Mouse (Mus musculus): ENCODE results near the gene Tnks1bp1. TPM values are rescaled to one million over a fixed set of nuclear protein-coding genes. Genes with fewer than 3 reads are reported as not detected.

Tnks1bp1 gene
- total and polyA plus RNA-seq, 3 experiments, result 1.5 to 7.5 (median 3.9) TPM

- no peaks in the 10 kb centered on the region for H3K79me2 ChIP-seq (replicated peaks; ENCODE audit: control insufficient read depth, extremely low read depth, insufficient read depth, poor library complexity, severe bottlenecking)
- TF ChIP-seq MAZ (IDR thresholded peaks at IDR 0.05; ENCODE audit: low read depth, low read length) (no peak), MAX (IDR thresholded peaks at IDR 0.05; ENCODE audit: low read length) (no peak), PAX5 (IDR thresholded peaks at IDR 0.05; ENCODE audit: low read length) (no peak), RAD21 (IDR thresholded peaks at IDR 0.05; ENCODE audit: low read depth, low read length) (no peak), USF1 (IDR thresholded peaks at IDR 0.05; ENCODE audit: low read depth, low read length) (no peak), HCFC1 (IDR thresholded peaks at IDR 0.05; ENCODE audit: low read depth, low read length) (no peak), SMC3 (IDR thresholded peaks at IDR 0.05; ENCODE audit: low read depth, low read length) (no peak), POLR2AphosphoS2 (IDR thresholded peaks at IDR 0.05; ENCODE audit: low read depth, low read length) (no peak), SIN3A (IDR thresholded peaks at IDR 0.05; ENCODE audit: low read length) (no peak), UBTF (IDR thresholded peaks at IDR 0.05; ENCODE audit: low read depth, low read length) (no peak), RCOR1 (conservative IDR thresholded peaks at IDR 0.05; ENCODE audit: low read depth, low read length) (no peak), ZKSCAN1 (IDR thresholded peaks at IDR 0.05; ENCODE audit: borderline replicate concordance, low read depth, low read length) (no peak)
- dilution Hi-C loops (cut with MboI; ENCODE audit: extremely low pct_ligation_motif_present, extremely low pct_unique_long_range_greater_than_20kb, low sequenced_read_pairs), result no loop called here
These were observed 59.1 kb downstream of the Tnks1bp1 start for GRCm38 (mm10) chr2:85106941-85107340.

GRCm38 (mm10) chr2:85110288-85110875 lies 62.6 kb downstream of the Tnks1bp1 start:
- Histone ChIP-seq H3K79me2 (replicated peaks; ENCODE audit: control insufficient read depth, extremely low read depth, insufficient read depth, poor library complexity, severe bottlenecking) (no peaks in the 10 kb centered on the region), H3K27ac (ENCODE audit: insufficient read depth, low read depth) (no peak overlapping the region), H3K27me3 (replicated peaks) (no peaks in the 10 kb centered on the region), H3K4me2 (ENCODE audit: insufficient read depth, low read depth, poor library complexity, severe bottlenecking) (no peak overlapping the region), H3K4me1 (ENCODE audit: control insufficient read depth in 1 of 2, insufficient read depth in 2 of 2) (peaks cover 2 to 17% of the 10 kb centered on the region in 2 experiments; a peak in 2 of 4 replicates), H3K9ac (ENCODE audit: insufficient read depth, low read depth) (no peak overlapping the region), H3K36me3 (replicated peaks in 1 of 2; ENCODE audit: control insufficient read depth in 1 of 2, insufficient read depth in 1 of 2, low read length in 1 of 2) (no peaks in the 10 kb centered on the region), H3K4me3 (replicated peaks in 1 of 3; ENCODE audit: low read depth in 2 of 3, low read length in 2 of 3, poor library complexity in 1 of 3) (no peak overlapping the region), H3K9me3 (replicated peaks; ENCODE audit: low read length) (no peaks in the 10 kb centered on the region)
- no peak for DNase-seq (ENCODE audit: extremely low read depth)
- no peak for TF ChIP-seq EP300 (IDR thresholded peaks at IDR 0.05; ENCODE audit: low read length)
- no peak for TF ChIP-seq RCOR1 (conservative IDR thresholded peaks at IDR 0.05; ENCODE audit: low read depth, low read length)
- TF ChIP-seq MAZ (IDR thresholded peaks at IDR 0.05; ENCODE audit: low read depth, low read length), result no peak
- TF ChIP-seq E2F4 (IDR thresholded peaks at IDR 0.05; ENCODE audit: insufficient replicate concordance, low read depth, low read length), result no peak
- no peak for TF ChIP-seq ZMIZ1 (IDR thresholded peaks at IDR 0.05; ENCODE audit: low read depth, low read length)
- in situ Hi-C loops (cut with MboI; ENCODE audit: low pct_ligation_motif_present, low pct_unique_long_range_greater_than_20kb, low sequenced_read_pairs) (no loop called here), dilution Hi-C loops (cut with MboI; ENCODE audit: extremely low pct_ligation_motif_present, extremely low pct_unique_long_range_greater_than_20kb, low sequenced_read_pairs) (no loop called here)

More at GRCm38 (mm10) chr2:85106941-85107340, 59.1 kb downstream of the Tnks1bp1 start:
- Histone ChIP-seq H3K4me3 (replicated peaks in 1 of 3; ENCODE audit: low read depth in 2 of 3, low read length in 2 of 3, poor library complexity in 1 of 3) (no peak overlapping the region), H3K27ac (ENCODE audit: insufficient read depth, low read depth) (no peak overlapping the region), H3K9me3 (replicated peaks; ENCODE audit: low read length) (no peaks in the 10 kb centered on the region), H3K36me3 (replicated peaks in 1 of 2; ENCODE audit: control insufficient read depth in 1 of 2, insufficient read depth in 1 of 2, low read length in 1 of 2) (no peaks in the 10 kb centered on the region), H3K9ac (ENCODE audit: insufficient read depth, low read depth) (no peak overlapping the region), H3K4me2 (ENCODE audit: insufficient read depth, low read depth, poor library complexity, severe bottlenecking) (no peak overlapping the region), H3K4me1 (ENCODE audit: control insufficient read depth in 1 of 2, insufficient read depth in 2 of 2) (peaks cover 0 to 19% of the 10 kb centered on the region in 2 experiments; a peak in 2 of 4 replicates), H3K27me3 (replicated peaks) (no peaks in the 10 kb centered on the region)
- in situ Hi-C loops (cut with MboI; ENCODE audit: low pct_ligation_motif_present, low pct_unique_long_range_greater_than_20kb, low sequenced_read_pairs), result no loop called here
- no peak for DNase-seq (ENCODE audit: extremely low read depth)

Other genes with a start within 250 kb of the Tnks1bp1 start
- gene Ube2l6, start 249.2 kb upstream of the Tnks1bp1 start, total RNA-seq (2012; rRNA removed), result 1.7 and 2.0 TPM in 2 replicates
- gene Ube2l6, start 249.2 kb upstream of the Tnks1bp1 start, total RNA-seq (2014; rRNA removed), result 7.3 and 8.5 TPM in 2 replicates
- gene Ube2l6, start 249.2 kb upstream of the Tnks1bp1 start, polyA plus RNA-seq (2012; ENCODE audit: insufficient read length, low read depth), result 4.1 and 5.0 TPM in 2 replicates
- 0.71 and 1.5 TPM in 2 replicates for gene Smtnl1, start 225.4 kb upstream of the Tnks1bp1 start, total RNA-seq (2012; rRNA removed)
- gene Smtnl1, start 225.4 kb upstream of the Tnks1bp1 start, total RNA-seq (2014; rRNA removed), result 0.26 TPM in 1 of 2 replicates, not detected in the other
- gene Smtnl1, start 225.4 kb upstream of the Tnks1bp1 start, polyA plus RNA-seq (2012; ENCODE audit: insufficient read length, low read depth), result 0.13 and 0.14 TPM in 2 replicates
- 81.2 and 99.6 TPM in 2 replicates for gene Timm10, start 221.0 kb upstream of the Tnks1bp1 start, total RNA-seq (2012; rRNA removed)
- 107 and 115 TPM in 2 replicates for gene Timm10, start 221.0 kb upstream of the Tnks1bp1 start, total RNA-seq (2014; rRNA removed)
- gene Timm10, start 221.0 kb upstream of the Tnks1bp1 start, polyA plus RNA-seq (2012; ENCODE audit: insufficient read length, low read depth), result 77.7 and 86.0 TPM in 2 replicates
- gene Slc43a1, start 209.2 kb upstream of the Tnks1bp1 start, total RNA-seq (2012; rRNA removed), result 4.9 and 5.0 TPM in 2 replicates
- 0.19 TPM in 1 of 2 replicates, not detected in the other for gene Slc43a1, start 209.2 kb upstream of the Tnks1bp1 start, total RNA-seq (2014; rRNA removed)
- gene Slc43a1, start 209.2 kb upstream of the Tnks1bp1 start, polyA plus RNA-seq (2012; ENCODE audit: insufficient read length, low read depth), result 0.30 and 0.71 TPM in 2 replicates
- gene Rtn4rl2, start 161.3 kb upstream of the Tnks1bp1 start, total RNA-seq (2012; rRNA removed), result not detected in 2 replicates
- gene Rtn4rl2, start 161.3 kb upstream of the Tnks1bp1 start, total RNA-seq (2014; rRNA removed), result not detected in 2 replicates
- gene Rtn4rl2, start 161.3 kb upstream of the Tnks1bp1 start, polyA plus RNA-seq (2012; ENCODE audit: insufficient read length, low read depth), result not detected in 2 replicates
- 121 and 136 TPM in 2 replicates for gene Slc43a3, start 111.4 kb upstream of the Tnks1bp1 start, total RNA-seq (2012; rRNA removed)
- 163 and 176 TPM in 2 replicates for gene Slc43a3, start 111.4 kb upstream of the Tnks1bp1 start, total RNA-seq (2014; rRNA removed)
- gene Slc43a3, start 111.4 kb upstream of the Tnks1bp1 start, polyA plus RNA-seq (2012; ENCODE audit: insufficient read length, low read depth), result 140 and 174 TPM in 2 replicates
- 0.81 and 1.5 TPM in 2 replicates for gene Prg2, start 67.6 kb upstream of the Tnks1bp1 start, total RNA-seq (2012; rRNA removed)
- 0.60 and 1.1 TPM in 2 replicates for gene Prg2, start 67.6 kb upstream of the Tnks1bp1 start, total RNA-seq (2014; rRNA removed)
- gene Prg2, start 67.6 kb upstream of the Tnks1bp1 start, polyA plus RNA-seq (2012; ENCODE audit: insufficient read length, low read depth), result 0.49 and 0.93 TPM in 2 replicates
- gene Prg3, start 59.8 kb upstream of the Tnks1bp1 start, total RNA-seq (2012; rRNA removed), result not detected in 2 replicates
- not detected in 2 replicates for gene Prg3, start 59.8 kb upstream of the Tnks1bp1 start, total RNA-seq (2014; rRNA removed)
- gene Prg3, start 59.8 kb upstream of the Tnks1bp1 start, polyA plus RNA-seq (2012; ENCODE audit: insufficient read length, low read depth), result not detected in 2 replicates
- gene Ssrp1, start 10.8 kb upstream of the Tnks1bp1 start, total RNA-seq (2012; rRNA removed), result 241 and 287 TPM in 2 replicates
- 287 and 297 TPM in 2 replicates for gene Ssrp1, start 10.8 kb upstream of the Tnks1bp1 start, total RNA-seq (2014; rRNA removed)
- gene Ssrp1, start 10.8 kb upstream of the Tnks1bp1 start, polyA plus RNA-seq (2012; ENCODE audit: insufficient read length, low read depth), result 437 and 585 TPM in 2 replicates
- gene P2rx3, start 10.6 kb upstream of the Tnks1bp1 start, total RNA-seq (2012; rRNA removed), result 2.4 and 7.1 TPM in 2 replicates
- gene P2rx3, start 10.6 kb upstream of the Tnks1bp1 start, total RNA-seq (2014; rRNA removed), result 1.7 and 2.2 TPM in 2 replicates
- gene P2rx3, start 10.6 kb upstream of the Tnks1bp1 start, polyA plus RNA-seq (2012; ENCODE audit: insufficient read length, low read depth), result 3.7 and 4.7 TPM in 2 replicates
- gene Aplnr, start 88.2 kb downstream of the Tnks1bp1 start, total RNA-seq (2012; rRNA removed), result not detected in 2 replicates
- not detected in 2 replicates for gene Aplnr, start 88.2 kb downstream of the Tnks1bp1 start, total RNA-seq (2014; rRNA removed)
- gene Aplnr, start 88.2 kb downstream of the Tnks1bp1 start, polyA plus RNA-seq (2012; ENCODE audit: insufficient read length, low read depth), result not detected in 2 replicates
- 0.04 TPM in 1 of 2 replicates, not detected in the other for gene Lrrc55, start 149.2 kb downstream of the Tnks1bp1 start, total RNA-seq (2012; rRNA removed)
- not detected in 2 replicates for gene Lrrc55, start 149.2 kb downstream of the Tnks1bp1 start, total RNA-seq (2014; rRNA removed)
- gene Lrrc55, start 149.2 kb downstream of the Tnks1bp1 start, polyA plus RNA-seq (2012; ENCODE audit: insufficient read length, low read depth), result 0.08 TPM in 1 of 2 replicates, not detected in the other